Mouse (Mus musculus): ENCODE measurements around the gene Sgce.
"Not testable (repeated sequence)": the region's sequence is repeated elsewhere in the genome, so short reads cannot be mapped to it uniquely, and the experiment has no call there.

Sgce gene

DNA sequence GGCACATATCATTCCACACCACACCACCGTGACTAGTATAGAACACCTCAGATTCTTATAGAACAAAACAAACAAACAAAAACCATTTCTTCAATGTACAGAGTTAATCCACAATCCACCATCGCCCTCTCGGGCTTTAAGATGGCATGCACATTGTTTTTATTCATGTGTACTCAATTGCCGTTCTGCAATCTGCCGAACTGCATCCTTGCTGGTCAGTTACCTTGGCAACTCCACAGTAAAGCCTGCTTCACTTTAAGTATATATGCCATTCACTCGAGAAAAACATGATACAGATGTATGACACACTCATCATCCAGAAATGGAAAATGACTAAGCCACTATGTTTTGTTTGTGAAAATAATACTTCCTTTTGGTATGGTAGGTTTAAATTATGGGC lies 24.9 kb downstream of the Sgce start:
- DNase-seq: no peak

DNA sequence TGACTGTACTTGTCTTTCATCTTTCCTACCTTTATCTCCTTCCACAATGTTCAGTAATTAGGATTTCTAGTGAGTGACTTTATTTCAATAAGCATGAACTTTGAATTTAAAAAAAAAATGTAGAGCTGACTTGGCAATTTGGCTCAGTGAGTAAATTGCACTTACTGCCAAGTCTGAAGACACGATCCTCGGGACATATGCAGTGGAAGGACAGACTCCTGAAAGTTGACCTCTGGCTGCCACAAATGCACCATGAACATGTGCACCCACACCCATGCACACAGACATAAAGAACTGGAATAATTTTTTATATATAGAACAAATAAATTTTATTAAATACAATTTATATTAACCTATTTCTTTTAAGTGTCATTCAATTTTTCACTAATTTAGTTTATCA lies 29.7 kb downstream of the Sgce start:
- DNase-seq: no peak

DNA sequence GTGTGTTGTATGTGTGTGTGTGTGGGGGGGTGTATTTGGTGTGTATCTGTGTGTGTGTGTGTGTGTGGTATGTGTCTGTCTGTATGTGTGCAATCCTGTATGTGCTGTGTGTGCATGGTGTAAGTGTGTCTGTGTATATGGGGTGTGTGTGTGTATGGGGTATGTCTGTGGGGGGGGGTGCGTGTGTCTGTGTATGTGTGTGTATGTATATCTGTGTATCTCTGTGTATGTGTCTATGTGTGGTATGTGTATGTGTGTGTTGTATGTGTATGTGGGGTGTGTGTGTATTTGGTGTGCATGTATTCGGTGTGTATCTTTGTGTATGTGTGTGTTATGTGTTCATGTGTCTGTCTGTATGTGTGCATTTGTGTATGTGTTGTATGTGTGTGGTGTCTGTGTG lies 30.8 kb downstream of the Sgce start:
- no peak for DNase-seq

DNA sequence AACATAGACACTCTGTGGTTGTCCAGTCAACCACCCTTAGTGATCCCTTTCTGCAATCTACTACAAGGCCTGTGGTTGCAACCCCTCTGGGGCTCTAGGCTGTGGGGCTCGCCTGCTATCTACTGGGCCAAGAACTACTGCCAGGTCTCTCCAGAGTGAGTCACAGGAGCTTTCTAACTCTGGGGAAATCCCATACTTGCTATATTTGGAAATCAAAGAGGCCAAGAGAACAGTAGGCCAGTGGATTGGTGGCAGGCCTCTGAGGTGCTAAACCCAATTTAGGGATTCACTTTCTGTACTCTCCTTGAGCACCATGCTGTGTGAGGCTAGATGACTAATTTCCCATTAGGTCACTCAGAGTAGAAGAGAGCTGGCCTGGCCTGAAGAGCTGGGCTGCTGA lies 38.0 kb downstream of the Sgce start:
- DNase-seq: no peak

DNA sequence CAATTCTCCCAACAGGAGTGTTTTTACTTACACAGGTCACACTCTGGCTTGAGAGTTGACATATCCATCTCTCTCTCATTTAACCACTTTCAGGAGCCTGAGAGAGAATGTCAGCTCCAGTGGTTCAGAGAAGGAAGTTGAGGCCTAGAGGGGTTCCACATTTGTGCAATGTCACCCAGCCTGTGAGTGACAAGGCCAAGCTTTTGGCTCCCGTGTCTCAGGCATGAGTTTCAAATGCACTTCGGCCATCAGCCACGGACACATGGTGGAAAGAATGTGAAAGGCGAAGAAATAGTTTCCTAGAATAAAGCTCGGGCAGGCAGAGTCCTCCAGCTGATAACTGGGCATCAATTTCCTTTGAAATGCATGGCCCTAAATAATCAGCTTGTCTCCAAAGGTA lies 40.6 kb downstream of the Sgce start:
- DNase-seq: no peak

DNA sequence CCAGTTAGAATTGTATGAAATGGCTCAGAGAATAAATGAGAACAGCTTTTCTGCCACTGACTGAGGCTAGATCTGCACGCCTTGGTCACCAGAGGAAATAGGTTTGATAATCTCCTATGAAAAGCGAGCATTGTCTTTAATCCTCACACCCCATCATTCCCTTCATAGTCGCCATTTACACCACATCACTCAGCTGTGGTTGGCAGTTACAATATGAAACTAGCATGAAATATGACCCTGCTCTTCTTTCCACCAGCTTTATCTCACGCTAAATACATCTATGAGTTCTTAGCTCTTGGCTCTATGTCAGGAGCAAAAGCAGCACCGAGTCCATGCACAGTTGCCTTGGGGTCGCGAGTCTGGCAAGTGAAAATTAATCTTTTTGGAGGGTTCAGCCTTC lies 43.1 kb downstream of the Sgce start:
- DNase-seq: no peak

DNA sequence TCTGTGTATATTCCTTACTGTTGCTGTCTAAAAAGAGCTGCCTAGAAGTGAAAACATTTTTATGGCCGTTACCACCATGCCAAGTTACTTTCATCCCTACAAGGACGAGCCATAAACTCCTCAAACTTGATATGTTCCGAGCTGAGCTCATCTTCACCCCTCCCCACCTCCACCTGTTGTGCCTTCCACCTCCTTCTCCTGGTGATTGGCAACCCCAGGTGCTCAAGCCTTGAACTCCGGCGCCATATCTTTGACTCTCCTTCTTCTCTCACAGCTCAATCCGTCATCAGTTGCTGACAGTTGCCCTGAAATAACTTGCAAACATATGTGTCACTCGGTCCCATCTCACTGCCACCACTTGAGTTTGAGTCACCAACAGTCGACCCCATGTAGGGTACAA lies 45.4 kb downstream of the Sgce start:
- DNase-seq: no peak

DNA sequence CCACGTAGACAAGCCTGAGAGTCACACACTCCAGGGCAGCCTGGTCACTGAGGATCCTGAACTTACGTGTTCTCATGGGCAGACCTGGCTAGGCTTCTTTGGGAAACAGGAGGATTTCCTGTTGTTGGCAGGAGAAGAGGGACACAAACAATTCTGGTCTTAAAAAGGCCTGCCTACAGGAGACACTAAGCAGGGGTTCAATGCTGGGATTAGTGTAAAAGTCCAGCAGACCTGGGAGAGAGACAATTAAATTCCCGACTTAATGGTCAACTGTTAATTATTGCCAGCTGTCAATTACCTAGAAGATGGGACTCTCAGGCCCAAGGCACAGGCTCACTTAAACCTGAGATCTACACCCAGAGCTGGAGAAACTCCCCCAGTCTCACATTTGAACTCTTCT lies 51.2 kb downstream of the Sgce start:
- DNase-seq: no peak

DNA sequence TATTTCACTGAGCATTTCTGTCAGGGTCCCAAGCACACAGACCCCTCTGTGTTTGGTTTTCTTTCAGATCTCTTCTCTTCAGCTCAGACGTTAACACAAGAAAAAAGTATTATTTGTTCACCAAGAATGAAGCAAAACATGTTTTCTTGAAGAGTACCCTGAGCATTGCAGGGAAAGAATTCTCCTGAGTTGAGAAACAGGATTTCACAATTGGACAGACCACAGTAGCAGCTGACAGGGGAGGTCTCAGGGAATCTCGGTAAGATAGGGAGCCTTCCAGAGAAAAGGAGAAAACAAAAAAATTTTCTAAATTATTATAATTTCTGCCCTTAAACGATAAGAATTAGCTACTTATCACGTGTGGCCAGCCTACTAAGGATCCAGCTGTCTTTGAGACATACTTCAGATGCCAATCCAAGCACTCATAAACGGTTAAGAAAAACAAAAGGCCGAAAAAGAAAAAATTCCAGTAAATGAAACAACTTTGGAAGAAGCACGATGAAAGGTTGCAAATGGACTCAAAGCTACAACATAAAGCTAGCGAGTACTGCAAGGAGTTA lies 52.3 kb downstream of the Sgce start:
- DNase-seq: no peak

DNA sequence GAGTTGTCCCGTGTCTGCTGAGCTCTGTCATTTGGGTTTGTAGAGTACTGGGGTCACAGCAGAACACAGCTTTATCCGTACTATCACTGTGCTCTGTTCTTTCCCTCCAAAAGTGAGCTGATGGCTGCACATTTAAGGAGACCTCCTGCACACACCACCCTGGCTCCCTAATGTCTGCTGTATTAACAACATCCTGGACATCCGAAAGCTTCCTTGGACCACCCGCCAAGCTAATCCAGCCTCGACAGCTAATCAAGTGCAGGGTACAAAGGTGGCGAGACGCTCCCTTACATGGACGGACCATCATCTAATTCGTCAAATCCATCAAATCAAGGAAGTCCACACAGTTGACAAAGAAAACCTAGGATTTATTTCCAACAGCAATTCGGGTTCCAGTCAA lies 53.5 kb downstream of the Sgce start:
- no peak for DNase-seq

DNA sequence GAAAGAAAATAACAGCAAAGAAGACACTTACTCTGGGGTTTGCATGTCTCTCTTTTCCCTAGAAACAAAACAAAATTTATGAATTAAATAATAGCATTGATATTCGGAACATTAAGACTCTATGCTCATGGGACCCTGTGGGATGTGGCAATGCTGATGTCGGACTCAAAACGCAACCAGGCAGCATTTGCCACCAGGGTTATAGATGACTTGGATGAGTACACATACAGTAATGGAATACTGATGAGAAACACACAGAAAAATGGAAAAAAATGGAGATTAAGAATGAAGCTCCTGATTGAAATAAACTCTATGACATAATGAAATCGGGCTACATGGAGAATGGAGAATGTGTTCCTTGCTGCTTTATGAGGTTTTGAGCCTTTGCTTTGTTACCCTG lies 56.6 kb downstream of the Sgce start:
- no peak for DNase-seq

DNA sequence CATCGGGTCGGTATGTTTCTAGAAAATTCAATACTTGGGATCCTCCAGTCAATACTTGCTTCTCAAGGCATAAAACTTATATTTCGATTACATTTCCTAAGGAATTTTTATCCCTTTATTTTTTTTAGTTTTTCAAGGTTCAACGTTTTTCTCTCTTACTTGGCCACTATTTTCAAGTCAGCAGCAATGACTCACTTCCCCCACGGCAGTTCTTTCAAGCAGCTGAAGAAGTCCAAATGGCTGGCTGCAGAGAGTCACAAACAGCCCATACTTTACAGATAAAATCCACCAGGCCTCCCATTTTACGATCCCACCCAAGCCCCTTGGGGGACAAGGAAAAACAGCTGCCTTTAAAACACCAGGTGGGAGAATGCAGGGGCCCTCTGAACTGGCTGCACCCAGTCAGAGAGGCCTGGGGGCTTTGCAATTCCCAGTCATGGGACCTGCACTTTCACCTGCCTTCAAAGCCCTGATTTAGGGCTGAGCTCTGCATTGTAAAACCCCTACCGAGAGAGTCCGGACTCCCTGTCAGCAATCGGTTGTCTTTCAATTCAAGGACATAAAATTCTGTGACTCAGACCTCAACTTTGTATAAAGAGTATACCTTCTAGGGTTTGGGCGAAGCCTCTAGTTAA lies 62.2 kb downstream of the Sgce start:
- DNase-seq: no peak

DNA sequence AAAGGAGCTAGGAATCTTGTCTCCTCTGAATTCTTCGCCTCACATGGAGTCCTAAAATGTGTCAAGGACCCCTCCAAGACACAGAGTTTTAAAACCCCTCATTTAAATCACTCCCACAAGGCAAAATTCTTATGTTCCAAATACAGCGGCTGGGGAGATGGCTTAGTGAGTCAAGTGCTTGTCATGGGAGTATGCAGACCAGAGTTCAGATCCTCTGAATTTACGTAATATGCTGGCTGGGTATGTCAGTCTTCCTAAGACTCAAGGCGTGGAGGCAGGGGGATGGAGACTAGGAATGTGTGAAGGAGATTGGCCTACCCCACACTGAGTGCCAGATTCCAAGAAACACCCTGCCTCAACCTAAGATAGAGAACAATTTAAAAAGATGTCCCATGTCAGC lies 66.4 kb downstream of the Sgce start:
- DNase-seq: no peak

DNA sequence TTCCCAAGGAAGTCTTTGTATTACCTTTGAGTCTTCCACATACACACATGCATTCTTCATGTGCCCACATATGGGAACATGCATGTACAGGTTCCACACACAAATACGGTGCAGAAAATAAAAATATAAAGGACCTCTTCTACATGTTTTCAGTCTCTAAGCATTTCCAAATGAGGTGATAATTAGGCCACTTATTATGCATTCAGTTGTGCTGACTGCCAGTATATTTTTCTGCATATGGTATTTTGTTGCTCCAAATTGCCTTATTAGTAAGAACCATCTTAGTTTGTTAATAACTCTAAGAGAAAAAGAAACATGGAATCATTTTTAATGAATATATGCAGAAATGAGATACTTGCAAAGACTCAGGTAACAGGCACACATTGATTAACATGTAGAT lies 67.0 kb downstream of the Sgce start:
- DNase-seq: no peak

DNA sequence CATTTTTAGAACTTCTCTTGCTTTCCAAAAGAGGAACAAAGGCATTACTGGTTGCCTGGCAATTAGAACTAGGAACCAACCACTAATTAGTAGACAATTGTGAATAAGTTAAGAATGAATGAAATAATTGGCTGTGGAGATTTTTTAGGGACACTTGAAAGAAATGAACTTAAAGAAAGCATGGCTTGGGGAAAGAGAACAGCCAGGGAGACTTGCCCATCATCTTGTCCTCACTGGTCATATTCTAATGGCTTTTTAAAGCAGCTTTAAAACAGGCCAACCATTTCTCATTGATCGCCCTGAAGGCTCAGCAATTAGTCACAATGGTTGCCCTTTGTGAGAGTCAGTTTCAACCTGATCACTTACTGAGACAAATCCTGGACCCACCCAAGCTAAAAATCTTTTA lies 69.6 kb downstream of the Sgce start:
- DNase-seq: no peak

DNA sequence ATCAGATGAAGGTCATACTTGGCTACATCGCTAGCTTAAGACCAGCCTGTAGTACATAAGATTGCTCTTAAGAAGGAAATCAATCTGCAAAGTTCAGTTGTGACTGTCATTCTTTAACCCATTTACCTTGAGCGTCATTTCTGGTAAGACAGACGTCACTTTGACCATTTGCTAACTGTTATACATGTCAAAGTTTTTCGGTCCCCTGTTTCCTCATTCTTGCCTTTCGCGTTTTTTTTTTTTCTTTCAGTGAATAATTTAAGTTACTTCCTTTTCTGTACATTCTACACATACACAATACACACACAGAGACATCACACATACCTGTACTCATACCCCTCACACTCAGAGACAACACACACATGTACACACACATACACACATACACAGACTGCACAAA lies 81.9 kb downstream of the Sgce start:
- DNase-seq: no peak

DNA sequence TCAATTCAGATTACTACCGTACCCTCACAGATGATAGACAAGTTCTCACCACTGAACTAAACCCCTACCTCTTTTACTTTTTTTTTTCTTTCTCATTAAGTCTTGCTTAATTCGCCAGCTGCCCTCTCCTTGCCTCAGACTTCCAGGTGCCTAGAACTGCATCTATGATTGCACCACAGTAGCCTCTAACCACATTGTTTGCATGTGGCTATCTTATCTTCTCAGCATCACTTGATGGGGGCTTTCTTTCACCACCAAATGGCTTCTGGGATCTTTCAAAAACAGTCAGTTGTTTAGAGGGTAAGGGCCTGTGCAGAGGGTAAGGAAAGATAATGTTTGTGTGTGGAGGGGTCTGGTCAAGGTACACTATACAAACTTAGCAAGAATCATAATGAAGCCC lies 82.7 kb downstream of the Sgce start:
- DNase-seq: no peak

DNA sequence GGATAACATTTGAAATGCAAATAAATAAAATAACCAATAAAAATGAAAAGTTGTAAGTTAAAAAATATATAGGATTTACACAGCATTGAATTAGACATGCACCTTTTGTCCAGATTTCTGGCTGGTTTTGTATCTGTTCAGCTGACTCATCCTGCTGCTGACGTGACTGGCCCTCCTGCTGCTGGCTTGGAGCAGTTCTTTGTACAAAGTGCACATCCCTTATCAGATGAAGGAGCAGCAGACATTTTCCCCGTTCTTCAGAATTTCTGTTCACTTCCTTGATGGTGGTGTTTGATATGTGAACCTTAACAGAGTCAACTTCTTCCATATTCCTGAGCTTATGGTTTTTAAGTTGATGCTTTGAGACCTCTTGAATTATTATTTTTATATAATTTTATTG lies 83.5 kb downstream of the Sgce start:
- no peak for DNase-seq

DNA sequence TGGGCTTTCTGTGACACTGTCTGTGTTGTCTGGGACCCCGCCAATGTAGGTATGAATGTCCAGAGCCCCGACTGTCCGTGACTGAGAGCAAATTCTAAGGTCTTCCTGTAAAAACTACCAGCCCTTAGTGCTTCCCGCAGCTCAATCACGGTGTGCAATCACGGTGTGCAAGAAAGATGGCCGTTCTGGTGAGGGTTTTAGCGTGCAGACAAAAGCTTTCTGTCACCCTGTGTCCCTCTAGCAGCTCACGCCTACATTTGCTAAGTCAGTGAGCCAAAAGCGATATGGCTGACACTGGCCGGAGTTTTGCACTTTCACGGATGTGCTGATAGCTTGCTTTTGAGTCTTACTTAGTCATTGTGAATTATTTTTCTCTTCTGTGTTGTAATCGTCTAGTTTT lies 88.1 kb downstream of the Sgce start:
- DNase-seq: no peak

DNA sequence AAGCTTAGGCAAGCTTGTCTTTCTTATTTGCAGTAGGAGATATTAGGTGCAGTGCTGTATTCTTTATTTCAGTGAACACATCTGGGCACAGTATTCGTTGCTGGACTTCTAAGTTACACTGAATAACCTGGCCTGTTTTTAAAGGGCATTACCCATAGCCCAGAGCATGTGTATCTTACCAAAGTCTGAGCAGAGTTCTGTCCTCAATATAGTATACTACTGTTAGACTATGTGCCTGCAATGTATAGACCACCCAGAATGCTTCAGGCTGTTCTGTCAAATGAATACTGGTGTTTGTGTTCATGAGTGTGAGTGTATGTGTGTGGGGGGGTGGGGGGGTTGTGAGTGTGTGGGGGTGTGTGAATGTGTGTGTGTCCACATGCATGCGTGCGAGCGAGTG lies 91.1 kb downstream of the Sgce start:
- DNase-seq: no peak

DNA sequence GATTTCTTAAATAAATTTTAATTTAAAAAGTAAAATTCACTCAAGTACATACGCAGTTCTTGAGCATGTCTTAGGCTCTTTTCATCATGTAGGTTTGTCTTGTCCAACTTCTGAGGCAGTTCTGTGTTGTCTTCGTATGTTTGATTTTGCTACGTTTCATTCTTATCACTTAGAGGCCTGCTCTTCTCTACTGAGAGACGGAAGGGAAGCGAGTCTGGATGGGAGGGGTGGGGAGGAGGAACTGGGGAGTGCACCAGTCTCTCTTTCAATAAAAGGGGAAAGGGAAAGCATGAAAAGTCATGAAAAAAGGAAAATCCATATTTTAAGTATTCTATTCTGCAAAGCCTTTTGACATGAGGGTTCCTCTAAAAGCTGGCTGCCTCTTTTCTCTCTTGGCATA lies 91.5 kb downstream of the Sgce start:
- no peak for DNase-seq

DNA sequence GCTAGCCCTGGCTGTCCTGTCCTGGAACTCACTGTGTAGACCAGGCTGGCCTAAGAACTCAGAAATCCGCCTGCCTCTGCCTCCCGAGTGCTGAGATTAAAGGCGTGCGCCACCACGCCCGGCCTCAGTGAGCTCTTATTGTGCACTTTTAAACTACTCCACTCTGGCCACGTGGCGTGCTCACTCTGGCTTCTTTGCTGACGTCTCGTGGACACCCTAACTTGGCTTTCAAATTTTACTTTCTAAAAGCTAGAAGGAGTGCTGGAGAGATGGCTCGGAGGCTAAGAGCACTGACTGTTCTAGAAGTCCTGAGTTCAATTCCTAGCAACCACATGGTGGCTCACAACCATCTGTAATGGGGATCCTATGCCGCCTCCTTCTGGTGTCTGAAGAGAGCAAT lies 93.3 kb downstream of the Sgce start:
- DNase-seq: not testable (repeated sequence)

DNA sequence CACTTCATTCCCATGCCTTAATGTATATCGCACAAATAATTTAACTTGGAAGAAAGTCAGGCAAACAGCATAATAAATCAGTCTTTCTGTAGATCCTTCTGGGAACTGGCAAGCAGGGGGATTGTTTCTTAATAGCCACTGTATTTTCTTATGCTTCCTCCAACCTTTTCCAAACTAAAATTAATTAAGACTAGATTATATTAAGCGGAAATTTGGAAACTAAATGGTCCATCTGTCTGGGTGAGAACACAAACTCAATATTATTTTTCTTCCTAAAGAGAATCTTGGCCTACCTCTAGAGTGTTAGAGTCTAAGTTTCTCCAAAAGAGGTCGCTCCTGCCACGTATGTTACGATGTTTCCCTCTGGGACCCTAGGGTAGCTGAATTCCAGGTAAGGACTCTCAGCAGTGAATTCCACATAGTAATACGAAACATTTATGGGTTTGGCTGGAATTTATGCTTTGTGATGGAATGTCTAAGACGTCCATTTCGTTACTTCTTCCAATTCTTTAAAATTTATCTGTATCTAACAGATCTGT lies 94.3 kb downstream of the Sgce start:
- DNase-seq: peak; percentile 37

DNA sequence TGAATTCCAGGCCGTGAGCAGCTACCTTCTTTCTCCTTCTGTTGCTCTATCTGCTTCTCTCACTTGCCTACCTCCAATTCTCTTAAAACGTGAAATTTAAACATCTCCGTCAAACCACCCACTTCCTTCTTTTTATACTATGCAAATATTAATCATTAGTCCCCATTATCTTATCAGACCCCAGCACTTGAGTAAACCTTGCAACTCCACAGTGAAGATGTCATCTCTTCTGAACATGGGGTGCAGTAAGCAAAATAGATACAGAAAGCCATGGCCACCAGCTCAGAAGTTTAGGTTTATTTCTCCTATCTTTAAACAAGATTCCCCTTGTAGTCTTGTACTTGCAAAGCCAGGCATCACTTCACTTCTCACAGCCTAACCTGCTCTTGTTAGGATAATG lies 99.7 kb downstream of the Sgce start:
- DNase-seq: no peak

DNA sequence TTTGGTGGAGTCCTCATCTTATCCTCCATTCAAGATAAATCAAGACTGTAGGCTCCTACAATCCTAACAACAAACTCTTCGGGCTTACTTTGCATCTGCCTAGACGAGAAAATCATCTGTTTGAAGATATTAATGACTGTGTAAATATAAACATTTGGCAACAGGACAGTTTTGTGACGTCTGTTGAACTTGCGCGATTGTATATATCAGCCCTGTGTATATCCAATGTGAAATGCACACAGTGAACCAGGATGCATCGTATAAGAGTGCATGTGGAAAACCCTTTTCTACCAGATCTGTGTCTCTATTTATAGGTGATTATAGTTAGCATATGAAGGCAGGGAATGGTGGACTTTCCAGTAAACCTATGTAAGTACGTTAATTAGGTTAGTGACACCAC lies 104.9 kb downstream of the Sgce start:
- no peak for DNase-seq

Measured in embryo, embryonic 11 days (tissue).